Mouse (Mus musculus) heart, adult 2 months (tissue): ENCODE results near the gene Zswim2.
"Not testable (repeated sequence)": the region's sequence is repeated elsewhere in the genome, so short reads cannot be mapped to it uniquely, and the experiment has no call there.

Experiments
- CTCF ChIP-seq: fragments of 200-600 bp; IDR thresholded peaks from 2 replicates; pipeline ENCODE4 v1.8.1; 2022; ENCODE audit warnings: antibody characterized with exemption, mild to moderate bottlenecking, moderate library complexity
- POLR2A ChIP-seq: fragments of 200-500 bp; IDR thresholded peaks from 2 replicates; pipeline ENCODE4 v1.6.1; 2011; ENCODE audit warnings: mild to moderate bottlenecking, low read depth, low read length, control low read depth; ENCODE audit not compliant: insufficient read depth

DNA sequence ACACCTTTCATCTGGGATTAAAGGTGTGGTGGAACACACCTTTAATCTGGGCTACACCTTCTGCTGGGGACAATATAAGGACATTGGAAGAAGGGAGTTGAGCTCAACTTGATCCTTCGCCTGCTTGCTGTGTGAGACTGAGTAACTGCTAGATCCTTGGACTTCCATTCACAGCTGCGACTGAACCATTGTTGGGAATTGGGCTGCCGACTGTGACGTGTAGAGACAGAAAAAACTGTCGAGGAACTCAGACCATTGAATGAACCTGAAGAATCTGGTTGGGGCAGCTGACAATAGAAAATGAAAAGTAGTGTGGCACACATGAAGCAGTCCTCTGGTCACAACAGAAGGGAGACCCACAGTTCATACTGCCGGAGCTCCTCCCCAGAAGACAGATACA, 43.4 kb upstream of the Zswim2 start, which contains the start of gene Gm13697:
- not testable (repeated sequence) for TF ChIP-seq POLR2A, CTCF
